Mouse (Mus musculus): ENCODE data around the gene Psmd8.
A peak's percentile ranks its signal among the peaks of the same experiment; 100 is the strongest.

Gene Psmd8

GRCm38 (mm10) chr7:29134230-29134629 is 46.3 kb downstream of the Psmd8 start:
- no peak for DNase-seq

DNA sequence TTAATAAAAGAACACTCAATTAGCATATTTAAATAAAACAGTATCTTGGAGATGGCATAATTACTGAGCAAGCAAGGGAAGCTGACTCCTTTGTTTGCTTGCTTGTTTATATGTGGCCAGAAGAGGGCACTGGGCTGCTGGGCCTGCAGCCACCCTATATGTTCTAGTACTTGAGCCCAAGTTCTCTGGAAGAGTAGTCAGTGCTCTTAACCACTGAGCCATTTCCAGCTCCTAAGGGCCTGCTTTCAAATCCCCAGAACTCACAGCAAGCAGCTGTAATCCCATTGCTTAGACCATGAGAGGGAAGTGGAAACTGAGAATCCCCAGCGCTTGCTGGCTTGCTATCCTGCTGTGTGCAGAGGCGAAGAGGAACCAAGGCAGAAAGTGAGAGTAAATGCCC is 51.8 kb downstream of the Psmd8 start:
- no peak for DNase-seq

- peak; percentile 27 for DNase-seq
Observed at GRCm38 (mm10) chr7:29126173-29126915, 54.2 kb downstream of the Psmd8 start.

DNA sequence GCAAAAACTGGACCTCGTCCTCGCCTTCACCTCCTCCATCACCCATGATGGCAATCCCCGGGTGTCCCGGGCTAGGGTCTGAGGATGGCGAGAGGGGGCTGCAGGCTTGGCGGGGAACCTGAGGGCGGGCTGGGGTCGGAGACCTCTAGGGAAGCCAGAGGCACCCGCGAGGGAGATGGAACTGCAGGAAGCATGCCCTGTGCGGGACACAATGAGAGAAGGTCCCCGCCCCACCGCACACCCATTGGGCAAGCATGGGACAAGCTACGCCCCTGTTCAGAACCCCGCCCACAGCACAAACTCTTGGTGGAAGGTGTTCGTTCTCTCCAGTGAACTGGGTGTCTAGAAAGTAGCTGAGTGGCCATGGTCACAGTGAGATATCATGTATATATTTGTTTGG is 55.5 kb downstream of the Psmd8 start, which contains the start of gene Ryr1:
Ryr1 (minus strand) TSS at position 210 of the 400 bp plus-strand sequence.
- no peak for DNase-seq

Data from right cerebral cortex, postnatal 14 days (tissue).